Mouse (Mus musculus) CH12.LX (cell line): Measurements from ENCODE around the gene Mtch2. TPM values are rescaled to one million over a fixed set of nuclear protein-coding genes. Genes with fewer than 3 reads are reported as not detected.

Experiments used
- DNase-seq: peaks from one replicate; pipeline ENCODE4 v3.0.0-alpha.2; 2013; ENCODE audit errors: extremely low read depth
- H3K27ac ChIP-seq: 2 replicates; pipeline ENCODE4 v1.5.1; 2012; ENCODE audit warnings: low read depth, mild to moderate bottlenecking, control low read depth, moderate library complexity; ENCODE audit not compliant: insufficient read depth
- H3K27me3 ChIP-seq: replicated peaks from 2 replicates; pipeline ENCODE3; 2012; ENCODE audit warnings: inconsistent platforms
- H3K36me3 ChIP-seq, 2 experiments: replicated peaks in 1 of 2; 2 replicates each; pipeline versions ENCODE3 to v1.6.1; 2012; ENCODE audit warnings: inconsistent platforms in 1 of 2, low read length in 1 of 2, mild to moderate bottlenecking in 1 of 2, mixed read lengths in 1 of 2, moderate library complexity in 1 of 2; ENCODE audit not compliant: control insufficient read depth in 1 of 2, insufficient read depth in 1 of 2
- H3K4me1 ChIP-seq, 2 experiments: 2 replicates each; pipeline ENCODE4 v1.6.1; 2012; ENCODE audit warnings: inconsistent platforms in 1 of 2, moderate library complexity in 1 of 2; ENCODE audit not compliant: insufficient read depth in 2 of 2, control insufficient read depth in 1 of 2
- H3K4me2 ChIP-seq: 2 replicates; pipeline ENCODE4 v1.6.1; 2012; ENCODE audit warnings: low read depth, mild to moderate bottlenecking, control low read depth; ENCODE audit not compliant: poor library complexity, insufficient read depth, severe bottlenecking
- H3K4me3 ChIP-seq, 3 experiments: fragments of 150-350 bp in 1 of 3; sonication (generic) in 1 of 3; replicated peaks in 1 of 3; 2 replicates each; pipeline versions ENCODE3 to v1.5.1; 2011 to 2012; ENCODE audit warnings: low read depth in 2 of 3, low read length in 2 of 3, mild to moderate bottlenecking in 2 of 3, moderate library complexity in 2 of 3, control low read depth in 1 of 3, improper control_type of control experiment in 1 of 3, inconsistent platforms in 1 of 3, mixed read lengths in 1 of 3; ENCODE audit not compliant: poor library complexity in 1 of 3
- H3K79me2 ChIP-seq: replicated peaks from 2 replicates; pipeline ENCODE4 v1.6.1; 2012; ENCODE audit warnings: mild to moderate bottlenecking, moderate library complexity; ENCODE audit not compliant: control insufficient read depth, poor library complexity, insufficient read depth, severe bottlenecking; ENCODE audit errors: extremely low read depth
- H3K9ac ChIP-seq: 2 replicates; pipeline ENCODE4 v1.6.1; 2012; ENCODE audit warnings: low read depth, mild to moderate bottlenecking, control low read depth, moderate library complexity; ENCODE audit not compliant: insufficient read depth
- H3K9me3 ChIP-seq: replicated peaks from 2 replicates; pipeline ENCODE3; 2012; ENCODE audit warnings: low read length, inconsistent platforms, mixed read lengths
- CHD1 ChIP-seq: IDR thresholded peaks from 2 replicates; pipeline ENCODE4 v1.6.1; 2012; ENCODE audit warnings: low read depth, low read length, improper control_type of control experiment, inconsistent platforms
- CHD2 ChIP-seq: IDR thresholded peaks from 2 replicates; pipeline ENCODE4 v1.6.1; 2011; ENCODE audit warnings: low read length, improper control_type of control experiment
- CTCF ChIP-seq, 2 experiments: IDR thresholded peaks in 1 of 2; conservative IDR thresholded peaks in 1 of 2; 2 replicates each; pipeline ENCODE4 v1.5.1; 2011 to 2012; ENCODE audit warnings: low read depth in 2 of 2, low read length in 2 of 2, improper control_type of control experiment in 1 of 2, inconsistent platforms in 1 of 2, mild to moderate bottlenecking in 1 of 2, moderate library complexity in 1 of 2
- ELF1 ChIP-seq: IDR thresholded peaks from 2 replicates; pipeline ENCODE4 v1.6.1; 2014; ENCODE audit warnings: low read depth, mild to moderate bottlenecking, inconsistent platforms, low read length, improper control_type of control experiment
- EP300 ChIP-seq: IDR thresholded peaks from 2 replicates; pipeline ENCODE4 v1.6.1; 2011; ENCODE audit warnings: low read length, improper control_type of control experiment
- GABPA ChIP-seq: IDR thresholded peaks from 2 replicates; pipeline ENCODE4 v1.6.1; 2012; ENCODE audit warnings: low read depth, low read length, improper control_type of control experiment, inconsistent platforms; ENCODE audit not compliant: insufficient replicate concordance
- HCFC1 ChIP-seq: IDR thresholded peaks from 2 replicates; pipeline ENCODE4 v1.6.1; 2012; ENCODE audit warnings: low read depth, mild to moderate bottlenecking, inconsistent platforms, low read length, improper control_type of control experiment
- IRF4 ChIP-seq: IDR thresholded peaks from 2 replicates; pipeline ENCODE4 v1.6.1; 2014; ENCODE audit warnings: low read depth, mild to moderate bottlenecking, inconsistent platforms, low read length, improper control_type of control experiment
- MEF2A ChIP-seq: IDR thresholded peaks from 2 replicates; pipeline ENCODE4 v1.6.1; 2014; ENCODE audit warnings: low read depth, mild to moderate bottlenecking, inconsistent platforms, low read length, improper control_type of control experiment, borderline replicate concordance
- MXI1 ChIP-seq: IDR thresholded peaks from 2 replicates; pipeline ENCODE4 v1.6.1; 2011; ENCODE audit warnings: mild to moderate bottlenecking, low read depth, low read length, improper control_type of control experiment
- NRF1 ChIP-seq: IDR thresholded peaks from 2 replicates; pipeline ENCODE4 v1.6.1; 2014; ENCODE audit warnings: low read depth, mild to moderate bottlenecking, inconsistent platforms, low read length, improper control_type of control experiment, moderate library complexity
- PAX5 ChIP-seq: IDR thresholded peaks from 2 replicates; pipeline ENCODE4 v1.6.1; 2012; ENCODE audit warnings: low read length, inconsistent platforms, mixed read lengths
- POLR2AphosphoS2 ChIP-seq: IDR thresholded peaks from 2 replicates; pipeline ENCODE4 v1.6.1; 2011; ENCODE audit warnings: low read depth, low read length, improper control_type of control experiment
- RAD21 ChIP-seq: IDR thresholded peaks from 2 replicates; pipeline ENCODE4 v1.6.1; 2011; ENCODE audit warnings: low read depth, mild to moderate bottlenecking, low read length, improper control_type of control experiment, moderate library complexity
- RCOR1 ChIP-seq: conservative IDR thresholded peaks from 2 replicates; pipeline ENCODE4 v1.6.1; 2012; ENCODE audit warnings: low read depth, mild to moderate bottlenecking, inconsistent platforms, low read length, improper control_type of control experiment
- TCF12 ChIP-seq: IDR thresholded peaks from 2 replicates; pipeline ENCODE4 v1.6.1; 2014; ENCODE audit warnings: low read depth, mild to moderate bottlenecking, inconsistent platforms, low read length, improper control_type of control experiment
- UBTF ChIP-seq: IDR thresholded peaks from 2 replicates; pipeline ENCODE4 v1.6.1; 2012; ENCODE audit warnings: low read depth, mild to moderate bottlenecking, inconsistent platforms, low read length, improper control_type of control experiment, moderate library complexity
- USF1 ChIP-seq: IDR thresholded peaks from 2 replicates; pipeline ENCODE4 v1.6.1; 2014; ENCODE audit warnings: low read depth, mild to moderate bottlenecking, inconsistent platforms, low read length, improper control_type of control experiment
- ZKSCAN1 ChIP-seq: IDR thresholded peaks from 2 replicates; pipeline ENCODE4 v1.6.1; 2012; ENCODE audit warnings: low read depth, inconsistent platforms, low read length, improper control_type of control experiment, borderline replicate concordance
- ZNF384 ChIP-seq: IDR thresholded peaks from 2 replicates; pipeline ENCODE4 v1.6.1; 2012; ENCODE audit warnings: low read depth, low read length, improper control_type of control experiment, inconsistent platforms
- dilution Hi-C: fragments of 300-500 bp; cut with MboI; formaldehyde crosslinking; loops from 2 replicates; pipeline ENCODE4 v1.14.3; 2020; ENCODE audit warnings: low sequenced_read_pairs; ENCODE audit not compliant: extremely low pct_unique_long_range_greater_than_20kb, extremely low pct_ligation_motif_present
- in situ Hi-C: fragments of 300-500 bp; cut with MboI; formaldehyde crosslinking; loops from 3 replicates; pipeline ENCODE4 v1.14.3; 2019; ENCODE audit warnings: low sequenced_read_pairs, low pct_ligation_motif_present, low pct_unique_long_range_greater_than_20kb, mixed read lengths
- polyA plus RNA-seq: library from polyadenylated mRNA; unstranded; fragments of >175 nt; gene quantifications from 2 replicates; pipeline ENCODE4 v1.2.1, GENCODE M21; 2012; ENCODE audit warnings: low read depth; ENCODE audit not compliant: insufficient read length
- total RNA-seq, 2 experiments: library from RNA; depleted of rRNA; stranded (reverse); fragments of 300-350 nt in 1 of 2; fragments of >200 nt in 1 of 2; gene quantifications; 2 replicates each; pipeline ENCODE4 v1.2.3; 2012 to 2014

The Mtch2 gene
- total and polyA plus RNA-seq, 3 experiments = 70.0 to 162 (median 158) TPM

- H3K27me3 ChIP-seq = peaks cover 8% of the 10 kb centered on the region
- in situ Hi-C loops (no loop called here), dilution Hi-C loops (no loop called here)
- H3K27ac ChIP-seq = no peak overlapping the region
- TF ChIP-seq CHD2 (no peak), ELF1 (no peak), RAD21 (no peak), CHD1 (no peak), MEF2A (no peak), USF1 (no peak), CTCF (conservative IDR thresholded peaks at IDR 0.05 in 1 of 2, IDR thresholded peaks at IDR 0.05 in 1 of 2; ENCODE audit: low read depth in 2 of 2, low read length in 2 of 2) (no peak), NRF1 (no peak), POLR2AphosphoS2 (no peak), ZKSCAN1 (no peak), TCF12 (no peak), ZNF384 (no peak), UBTF (no peak), PAX5 (no peak), GABPA (no peak), EP300 (no peak), RCOR1 (no peak), MXI1 (no peak)
- H3K4me3 ChIP-seq = no peak overlapping the region
- H3K36me3 ChIP-seq = no peaks in the 10 kb centered on the region
- H3K4me1 ChIP-seq = no peaks in the 10 kb centered on the region
- no peak overlapping the region for H3K9ac ChIP-seq
- H3K9me3 ChIP-seq = peaks cover 7% of the 10 kb centered on the region
- no peaks in the 10 kb centered on the region for H3K79me2 ChIP-seq
- no peak overlapping the region for H3K4me2 ChIP-seq
- no peak for DNase-seq
These were observed 34.9 kb downstream of the Mtch2 start for GRCm38 (mm10) chr2:90881824-90882223.

GRCm38 (mm10) chr2:90885218-90886041 is 38.5 kb downstream of the Mtch2 start, which contains the start of gene C1qtnf4:
C1qtnf4 (plus strand) TSS chr2:90885860.
- dilution Hi-C loops = no loop called here
- Histone ChIP-seq H3K9me3 (peaks cover 16% of the 10 kb centered on the region), H3K36me3 (peaks cover 0 to 10% of the 10 kb centered on the region in 2 experiments)
- no peak for TF ChIP-seq GABPA
- TF ChIP-seq IRF4 = no peak
- TF ChIP-seq HCFC1 = no peak
- TF ChIP-seq, all 38 proteins: peak for 0
- in situ Hi-C loops = no loop called here
- H3K4me2 ChIP-seq = no peak within 1 kb of the TSS
- H3K27me3 ChIP-seq = peaks cover 8% of the 10 kb centered on the region
- no peak within 1 kb of the TSS for H3K27ac ChIP-seq
- H3K9ac ChIP-seq = no peak within 1 kb of the TSS
- H3K4me3 ChIP-seq = no peak within 1 kb of the TSS
- H3K79me2 ChIP-seq = no peaks in the 10 kb centered on the region
- H3K4me1 ChIP-seq = no peaks in the 10 kb centered on the region
- DNase-seq = no peak
